Mouse (Mus musculus) embryonic fibroblast, embryonic 13.5 days (primary cell): Measurements from ENCODE around the gene Pik3ip1. TPM values are rescaled to one million over a fixed set of nuclear protein-coding genes. Genes with fewer than 3 reads are reported as not detected.

ENCODE experiments used
- H3K27ac ChIP-seq: 2 replicates; pipeline ENCODE4 v1.5.1; 2012; ENCODE audit warnings: low read length, control low read depth, inconsistent platforms; ENCODE audit not compliant: insufficient read depth
- H3K4me1 ChIP-seq: 2 replicates; pipeline ENCODE4 v1.6.1; 2011; ENCODE audit warnings: low read length; ENCODE audit not compliant: control insufficient read depth, insufficient read depth
- H3K4me3 ChIP-seq: 2 replicates; pipeline ENCODE4 v1.5.1; 2011; ENCODE audit warnings: mild to moderate bottlenecking, control low read depth, low read length; ENCODE audit not compliant: insufficient read depth
- CTCF ChIP-seq: IDR thresholded peaks from 2 replicates; pipeline ENCODE4 v1.5.1; 2011; ENCODE audit warnings: mild to moderate bottlenecking, control low read depth, low read length, moderate library complexity, borderline replicate concordance; ENCODE audit not compliant: insufficient read depth
- POLR2A ChIP-seq: IDR thresholded peaks from 2 replicates; pipeline ENCODE4 v1.6.1; 2011; ENCODE audit warnings: low read depth, mild to moderate bottlenecking, control low read depth, low read length, moderate library complexity
- polyA plus RNA-seq: library from polyadenylated mRNA; stranded (reverse); fragments of >200 nt; gene quantifications from 2 replicates; pipeline ENCODE4 v1.2.4, GENCODE M21; 2011; ENCODE audit warnings: low read depth; ENCODE audit not compliant: missing spikeins, insufficient read length

Pik3ip1 gene
- polyA plus RNA-seq, 1 experiment: 21.1 TPM

GRCm38 (mm10) chr11:3290640-3291310, 39.4 kb upstream of the Pik3ip1 start:
- no peaks in the 10 kb centered on the region; the same call in 1 of the 2 replicates for H3K4me1 ChIP-seq
- peak overlapping the region; percentile 91 for H3K4me3 ChIP-seq
- peak overlapping the region; percentile 66; the same call in 1 of the 2 replicates for H3K27ac ChIP-seq
- TF ChIP-seq POLR2A (no peak), CTCF (no peak)

GRCm38 (mm10) chr11:3291311-3292061, 38.7 kb upstream of the Pik3ip1 start:
- peak overlapping the region; percentile 91 for H3K4me3 ChIP-seq
- H3K4me1 ChIP-seq: no peaks in the 10 kb centered on the region; the same call in 1 of the 2 replicates
- peak overlapping the region; percentile 66 for H3K27ac ChIP-seq
- TF ChIP-seq CTCF (no peak), POLR2A (no peak)

GRCm38 (mm10) chr11:3292062-3292421, 38.2 kb upstream of the Pik3ip1 start:
- Histone ChIP-seq H3K4me1 (no peaks in the 10 kb centered on the region; the same call in 1 of the 2 replicates), H3K27ac (peak overlapping the region; percentile 66), H3K4me3 (peak overlapping the region; percentile 91)
- TF ChIP-seq POLR2A (peak; percentile 48), CTCF (no peak)

GRCm38 (mm10) chr11:3292711-3293249, 37.4 kb upstream of the Pik3ip1 start:
- Histone ChIP-seq H3K4me1 (peaks cover 3% of the 10 kb centered on the region), H3K4me3 (peak overlapping the region; percentile 91), H3K27ac (peak overlapping the region; percentile 66; the same call in 1 of the 2 replicates)
- TF ChIP-seq POLR2A: peak; percentile 36; the same call in 1 of the 2 replicates
- TF ChIP-seq CTCF: no peak

- Histone ChIP-seq H3K4me3 (peak overlapping the region; percentile 91), H3K4me1 (peaks cover 7% of the 10 kb centered on the region), H3K27ac (no peak overlapping the region)
- TF ChIP-seq CTCF: no peak
- no peak for TF ChIP-seq POLR2A
Observed at GRCm38 (mm10) chr11:3293361-3293760, 36.8 kb upstream of the Pik3ip1 start.

- no peak overlapping the region for H3K4me3 ChIP-seq
- TF ChIP-seq CTCF: no peak
- TF ChIP-seq POLR2A: no peak
- H3K4me1 ChIP-seq: peaks cover 7% of the 10 kb centered on the region
Observed at GRCm38 (mm10) chr11:3294641-3295040, 35.6 kb upstream of the Pik3ip1 start.

GRCm38 (mm10) chr11:3296056-3296455, 34.1 kb upstream of the Pik3ip1 start:
- no peak for TF ChIP-seq CTCF
- no peak for TF ChIP-seq POLR2A
- H3K27ac ChIP-seq: no peak overlapping the region
- H3K4me1 ChIP-seq: peaks cover 10% of the 10 kb centered on the region
- no peak overlapping the region for H3K4me3 ChIP-seq

More at GRCm38 (mm10) chr11:3294641-3295040, 35.6 kb upstream of the Pik3ip1 start:
- no peak overlapping the region for H3K27ac ChIP-seq

- TF ChIP-seq POLR2A (no peak), CTCF (no peak)
- no peak overlapping the region for H3K27ac ChIP-seq
- peaks cover 11% of the 10 kb centered on the region for H3K4me1 ChIP-seq
- H3K4me3 ChIP-seq: no peak overlapping the region
Observed at GRCm38 (mm10) chr11:3297871-3298812, 32.1 kb upstream of the Pik3ip1 start.

- TF ChIP-seq CTCF (no peak), POLR2A (no peak)
- Histone ChIP-seq H3K27ac (no peak overlapping the region), H3K4me3 (no peak overlapping the region), H3K4me1 (peaks cover 11% of the 10 kb centered on the region)
Observed at GRCm38 (mm10) chr11:3298813-3299185, 31.4 kb upstream of the Pik3ip1 start.
